Comparison of ENCODE assay signal across 24 mouse cellular contexts in genomic region chr1:62767611-62768010, GRCm38 (mm10).
A peak's percentile ranks its signal among the peaks of the same experiment; 100 is the strongest.
DNase-seq lines count a peak whose midpoint lies in the region; ATAC-seq and TF ChIP-seq lines count a peak whose summit lies in the region.
"Had no signal": no experiment of that assay in that cellular context is flagged by ENCODE, and none has a peak within 500 bp of the region (broad histone marks: within the 10 kb centered on the region; RNA-seq: fewer than 3 reads in every experiment).

No protein-coding gene starts in this region.

- no peak for DNase-seq in kidney, adult 2 months
- DNase-seq in 3T3-L1 (ENCODE audit: low read depth, low spot score): peak; percentile 69
- DNase-seq in Muller cell, postnatal 12 days (ENCODE audit: inconsistent ontology term): peak; percentile 61
- DNase-seq in cerebellum, adult 9-11 months: no peak
- no peak for DNase-seq in frontal cortex, adult 2 months (ENCODE audit: extremely low spot score in 1 of 2, low spot score in 1 of 2)
- DNase-seq in natural killer cell, adult 2 months (ENCODE audit: low spot score in 2 of 2): no peak
- DNase-seq: adrenal gland, postnatal 25 days; B cell, adult 2 months; cerebellum, adult 18-20 months; gastrocnemius, postnatal 25 days; kidney, adult 9 months; layer of hippocampus, adult 9-11 months; liver; liver, postnatal 0 days; lung, postnatal 36 days; spleen, adult 18-20 months; thymus, postnatal 25 days had no signal

- H3K27me3 ChIP-seq in kidney, embryonic 14.5 days (ENCODE audit: control insufficient read depth, insufficient read depth, low read length): peaks cover 4% of the 10 kb centered on the region; the same call in 1 of the 2 replicates
- H3K27me3 ChIP-seq in kidney, adult 2 months (replicated peaks; ENCODE audit: control insufficient read depth, insufficient read depth, low read length): no peaks in the 10 kb centered on the region
- H3K27me3 ChIP-seq: embryonic facial prominence, embryonic 15.5 days; neural tube, embryonic 13.5 days; stomach, embryonic 15.5 days had no signal

- no peak overlapping the region for H3K9ac ChIP-seq in kidney, embryonic 14.5 days (ENCODE audit: low read depth, low read length)
- H3K9ac ChIP-seq: embryonic facial prominence, embryonic 15.5 days; hindbrain, embryonic 14.5 days; liver, postnatal 0 days; neural tube, embryonic 13.5 days; stomach, embryonic 15.5 days had no signal

- peaks cover 21% of the 10 kb centered on the region; the same call in 1 of the 2 replicates for H3K4me1 ChIP-seq in kidney, embryonic 14.5 days (ENCODE audit: control insufficient read depth, insufficient read depth, low read length)
- no peaks in the 10 kb centered on the region for H3K4me1 ChIP-seq in kidney, adult 2 months (ENCODE audit: control insufficient read depth, insufficient read depth, low read length)
- H3K4me1 ChIP-seq in embryonic fibroblast, embryonic 13.5 days (ENCODE audit: control insufficient read depth, insufficient read depth, low read length): peaks cover 23% of the 10 kb centered on the region
- H3K4me1 ChIP-seq: stomach, embryonic 15.5 days had no signal

- peak; percentile 22; the same call in 1 of the 2 replicates for ATAC-seq in kidney, embryonic 14.5 days (ENCODE audit: low FRiP score, low TSS enrichment)
- ATAC-seq: liver, postnatal 0 days had no signal

- no peak overlapping the region for H3K27ac ChIP-seq in kidney, embryonic 14.5 days (ENCODE audit: low read depth, low read length)
- H3K27ac ChIP-seq in kidney, adult 2 months (ENCODE audit: insufficient read depth, low read depth, low read length): no peak overlapping the region
- peak overlapping the region; percentile 61 for H3K27ac ChIP-seq in embryonic fibroblast, embryonic 13.5 days (ENCODE audit: insufficient read depth, low read length)
- H3K27ac ChIP-seq: embryonic facial prominence, embryonic 15.5 days; hindbrain, embryonic 14.5 days; neural tube, embryonic 13.5 days; stomach, embryonic 15.5 days had no signal

- WGBS in kidney, embryonic 14.5 days: 75% methylated on average over 9 of the region's 9 CpGs
- WGBS in kidney, adult 2 months: 57% methylated on average over 9 of the region's 9 CpGs

- no peak for TF ChIP-seq CTCF in kidney, adult 2 months (conservative IDR thresholded peaks at IDR 0.05; ENCODE audit: insufficient read depth, insufficient read length, low read depth, low read length)
- TF ChIP-seq CTCF in embryonic fibroblast, embryonic 13.5 days (IDR thresholded peaks at IDR 0.05; ENCODE audit: borderline replicate concordance, insufficient read depth, low read length): no peak

- TF ChIP-seq POLR2A in kidney, adult 2 months (IDR thresholded peaks at IDR 0.05; ENCODE audit: low read depth, low read length): no peak
- no peak for TF ChIP-seq POLR2A in embryonic fibroblast, embryonic 13.5 days (IDR thresholded peaks at IDR 0.05; ENCODE audit: low read depth, low read length)

- H3K36me3 ChIP-seq in kidney, embryonic 14.5 days (ENCODE audit: control insufficient read depth, insufficient read depth, low read length): no peaks in the 10 kb centered on the region; the same call in 1 of the 2 replicates
- H3K36me3 ChIP-seq in kidney, adult 2 months (ENCODE audit: control insufficient read depth, insufficient read depth, low read length): no peaks in the 10 kb centered on the region
- H3K36me3 ChIP-seq: G1E had no signal

- no peak overlapping the region for H3K4me2 ChIP-seq in kidney, embryonic 14.5 days (replicated peaks; ENCODE audit: low read depth, low read length)
- H3K4me2 ChIP-seq: embryonic facial prominence, embryonic 15.5 days; hindbrain, embryonic 14.5 days; neural tube, embryonic 13.5 days had no signal

- H3K9me3 ChIP-seq in kidney, embryonic 14.5 days (ENCODE audit: control insufficient read depth, low read length): no peaks in the 10 kb centered on the region
- H3K9me3 ChIP-seq: embryonic facial prominence, embryonic 15.5 days; G1E; neural tube, embryonic 13.5 days; stomach, embryonic 15.5 days had no signal

- no peak overlapping the region for H3K4me3 ChIP-seq in kidney, embryonic 14.5 days (ENCODE audit: low read length)
- no peak overlapping the region for H3K4me3 ChIP-seq in kidney, adult 2 months (ENCODE audit: insufficient read depth, low read depth, low read length)
- H3K4me3 ChIP-seq in embryonic fibroblast, embryonic 13.5 days (ENCODE audit: insufficient read depth, low read length): no peak overlapping the region
- H3K4me3 ChIP-seq: embryonic facial prominence, embryonic 15.5 days; neural tube, embryonic 13.5 days; stomach, embryonic 15.5 days had no signal

Comparison
In these comparisons a context has a peak if more than half of its experiments do, and no peak if none do; other contexts are left out.
1. DNase-seq: peak in 3T3-L1 (single experiment) and Muller cell, postnatal 12 days (single experiment); none in kidney, adult 2 months (single experiment), cerebellum, adult 9-11 months (single experiment), frontal cortex, adult 2 months (0 of 2) and natural killer cell, adult 2 months (0 of 2).